Mouse (Mus musculus): ENCODE measurements around the gene Pou6f1. TPM values are rescaled to one million over a fixed set of nuclear protein-coding genes. Genes with fewer than 3 reads are reported as not detected.
A peak's percentile ranks its signal among the peaks of the same experiment; 100 is the strongest.

Gene Pou6f1
- total RNA-seq (2021): 100 to 1,000 TPM in 1 of 2 experiments, 10 to 100 TPM in 1; 95.7 to 110 TPM

- DNase-seq (ENCODE audit: extremely low spot score in 1 of 2, low spot score in 1 of 2): peak; percentile 34 to 49
Measured at GRCm38 (mm10) chr15:100599276-100600046, at the start of gene Pou6f1. TSS of gene Pou6f1 (minus strand) at chr15:100599984.

GRCm38 (mm10) chr15:100646161-100646560 lies 46.4 kb upstream of the Pou6f1 start:
- DNase-seq (ENCODE audit: extremely low spot score in 1 of 2, low spot score in 1 of 2): no peak

- no peak for DNase-seq (ENCODE audit: extremely low spot score in 1 of 2, low spot score in 1 of 2)
Measured at GRCm38 (mm10) chr15:100642451-100642850, 42.7 kb upstream of the Pou6f1 start.

GRCm38 (mm10) chr15:100641226-100641810 lies 41.5 kb upstream of the Pou6f1 start:
- no peak for DNase-seq (ENCODE audit: extremely low spot score in 1 of 2, low spot score in 1 of 2)

GRCm38 (mm10) chr15:100639972-100640750 lies 40.4 kb upstream of the Pou6f1 start:
- no peak for DNase-seq (ENCODE audit: extremely low spot score in 1 of 2, low spot score in 1 of 2)

GRCm38 (mm10) chr15:100637661-100638060 lies 37.9 kb upstream of the Pou6f1 start:
- no peak for DNase-seq (ENCODE audit: extremely low spot score in 1 of 2, low spot score in 1 of 2)

- DNase-seq (ENCODE audit: extremely low spot score in 1 of 2, low spot score in 1 of 2): no peak
Measured at GRCm38 (mm10) chr15:100636700-100637501, 37.1 kb upstream of the Pou6f1 start, which contains the start of gene Smagp. TSS of gene Smagp (minus strand) at chr15:100636940.

- no peak for DNase-seq (ENCODE audit: extremely low spot score in 1 of 2, low spot score in 1 of 2)
Measured at GRCm38 (mm10) chr15:100635851-100636645, 36.3 kb upstream of the Pou6f1 start.

GRCm38 (mm10) chr15:100635239-100635638 lies 35.5 kb upstream of the Pou6f1 start:
- no peak for DNase-seq (ENCODE audit: extremely low spot score in 1 of 2, low spot score in 1 of 2)

- DNase-seq (ENCODE audit: extremely low spot score in 1 of 2, low spot score in 1 of 2): no peak
Measured at GRCm38 (mm10) chr15:100633341-100633740, 33.6 kb upstream of the Pou6f1 start.

- DNase-seq (ENCODE audit: extremely low spot score in 1 of 2, low spot score in 1 of 2): no peak
Measured at GRCm38 (mm10) chr15:100632323-100632722, 32.5 kb upstream of the Pou6f1 start.

- no peak for DNase-seq (ENCODE audit: extremely low spot score in 1 of 2, low spot score in 1 of 2)
Measured at GRCm38 (mm10) chr15:100631454-100632170, 31.8 kb upstream of the Pou6f1 start.

GRCm38 (mm10) chr15:100630126-100630525 lies 30.3 kb upstream of the Pou6f1 start:
- DNase-seq (ENCODE audit: extremely low spot score in 1 of 2, low spot score in 1 of 2): no peak

GRCm38 (mm10) chr15:100628797-100629196 lies 29.0 kb upstream of the Pou6f1 start:
- DNase-seq (ENCODE audit: extremely low spot score in 1 of 2, low spot score in 1 of 2): no peak

GRCm38 (mm10) chr15:100627774-100628370 lies 28.1 kb upstream of the Pou6f1 start:
- DNase-seq (ENCODE audit: extremely low spot score in 1 of 2, low spot score in 1 of 2): no peak

GRCm38 (mm10) chr15:100627287-100627686 lies 27.5 kb upstream of the Pou6f1 start:
- no peak for DNase-seq (ENCODE audit: extremely low spot score in 1 of 2, low spot score in 1 of 2)

- DNase-seq (ENCODE audit: extremely low spot score in 1 of 2, low spot score in 1 of 2): no peak
Measured at GRCm38 (mm10) chr15:100624435-100624834, 24.7 kb upstream of the Pou6f1 start.

- DNase-seq (ENCODE audit: extremely low spot score in 1 of 2, low spot score in 1 of 2): no peak
Measured at GRCm38 (mm10) chr15:100623754-100624153, 24.0 kb upstream of the Pou6f1 start.

Measured in layer of hippocampus, postnatal 25 days (tissue).